Mouse (Mus musculus) midbrain, embryonic 14.5 days (tissue): ENCODE data around the gene Ctf1. TPM values are rescaled to one million over a fixed set of nuclear protein-coding genes. Genes with fewer than 3 reads are reported as not detected.

ENCODE experiments used
- ATAC-seq: fragments of 200-750 bp; cut with Nextera tagmentation; 2 replicates; pipeline ENCODE4 v1.8.0; 2017; ENCODE audit warnings: moderate number of reproducible peaks, moderate library complexity; ENCODE audit not compliant: low FRiP score, low TSS enrichment
- DNase-seq: peaks from one replicate; pipeline ENCODE4 v3.0.0-alpha.2; 2015
- H3K27ac ChIP-seq: fragments of 300-500 bp; sonication (generic); replicated peaks from 2 replicates; pipeline ENCODE4 v1.5.1; 2014; ENCODE audit warnings: mild to moderate bottlenecking, low read depth, low read length, moderate library complexity
- H3K27me3 ChIP-seq: fragments of 300-500 bp; sonication (generic); 2 replicates; pipeline ENCODE4 v1.6.1; 2014; ENCODE audit warnings: low read length, control low read depth, mixed read lengths; ENCODE audit not compliant: control insufficient read depth, insufficient read depth
- H3K36me3 ChIP-seq: fragments of 300-500 bp; sonication (generic); 2 replicates; pipeline ENCODE4 v1.6.1; 2014; ENCODE audit warnings: low read length, control low read depth; ENCODE audit not compliant: control insufficient read depth, insufficient read depth
- H3K4me1 ChIP-seq: fragments of 300-500 bp; sonication (generic); 2 replicates; pipeline ENCODE4 v1.6.1; 2014; ENCODE audit warnings: mild to moderate bottlenecking, antibody characterized with exemption, low read length, control low read depth; ENCODE audit not compliant: control insufficient read depth, insufficient read depth
- H3K4me2 ChIP-seq: fragments of 300-500 bp; sonication (generic); 2 replicates; pipeline ENCODE4 v1.6.1; 2014; ENCODE audit warnings: mild to moderate bottlenecking, low read length, moderate library complexity
- H3K4me3 ChIP-seq: fragments of 300-500 bp; sonication (generic); replicated peaks from 2 replicates; pipeline ENCODE4 v1.5.1; 2014; ENCODE audit warnings: low read depth, low read length
- H3K9ac ChIP-seq: fragments of 300-500 bp; sonication (generic); replicated peaks from 2 replicates; pipeline ENCODE4 v1.6.1; 2014; ENCODE audit warnings: mild to moderate bottlenecking, low read length, moderate library complexity
- H3K9me3 ChIP-seq: fragments of 300-500 bp; sonication (generic); 2 replicates; pipeline ENCODE4 v1.6.1; 2016; ENCODE audit warnings: low read length, control low read depth, mixed read lengths; ENCODE audit not compliant: control insufficient read depth
- WGBS: fragments of 180-500 bp; shearing (Covaris S2); extraction: QIAGEN DNeasy Blood & Tissue Kit; methylation state at CpG from one replicate; pipeline ENCODE4 v1.1.7; 2014; 5-methylcytosine and 5-hydroxymethylcytosine counted together
- microRNA counts: library from miRNA; unstranded; fragments of <30 nt; microRNA quantifications from one replicate; lab custom pipeline; 2016
- microRNA-seq: library from miRNA; unstranded; fragments of <30 nt; microRNA quantifications from one replicate; pipeline ENCODE4, GENCODE M21; 2016
- polyA plus RNA-seq: library from polyadenylated mRNA; unstranded; fragments of >200 nt; fragmentation: Nextera tagmentation; extraction: Ambion mirVana; gene quantifications from 2 replicates; pipeline ENCODE4 v1.2.1, GENCODE M21; 2014

The Ctf1 gene
- polyA plus RNA-seq, 1 experiment from 2014 or later = 4.3 TPM

DNA sequence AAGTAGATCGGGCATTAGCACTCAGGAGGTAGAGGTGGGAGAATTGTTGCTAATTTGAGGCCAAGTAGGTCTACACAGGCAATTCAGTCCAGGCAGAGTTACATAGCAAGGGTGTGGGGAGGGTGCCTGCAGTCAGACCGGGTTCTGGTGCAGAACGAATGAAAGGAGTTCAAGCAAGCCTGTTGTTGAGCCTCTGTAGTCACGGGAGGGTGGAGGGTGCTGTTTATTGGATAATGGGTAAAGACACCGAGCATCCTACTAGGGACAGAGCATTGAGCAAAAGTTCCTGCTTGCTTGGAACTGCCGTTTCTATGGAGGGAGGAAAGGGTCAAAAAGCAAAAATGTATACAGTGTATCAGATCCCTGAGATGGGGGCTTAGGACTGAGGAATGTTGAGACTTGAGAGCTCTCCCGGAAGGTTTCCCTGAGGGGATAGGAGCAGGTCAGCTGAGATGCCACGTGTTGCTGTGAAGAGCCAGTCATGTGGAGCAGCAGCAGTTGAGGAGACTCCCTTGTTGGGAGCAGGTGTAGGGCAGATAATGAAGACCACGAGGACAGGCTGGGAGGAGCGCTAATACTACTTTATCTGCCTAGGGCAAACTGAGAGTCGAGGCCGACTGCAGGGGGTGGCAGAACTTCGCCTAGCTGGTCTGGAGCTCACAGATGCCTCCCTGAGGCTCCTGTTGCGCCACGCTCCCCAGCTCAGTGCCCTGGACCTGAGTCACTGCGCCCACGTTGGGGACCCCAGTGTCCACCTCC, 54.5 kb downstream of the Ctf1 start:
- ATAC-seq (no peak), DNase-seq (no peak)
- WGBS = 83% methylated on average over 17 of the region's 17 CpGs
- H3K36me3 ChIP-seq = peaks cover 63% of the 10 kb centered on the region
- H3K9me3 ChIP-seq = no peaks in the 10 kb centered on the region
- no peaks in the 10 kb centered on the region for H3K27me3 ChIP-seq
- peaks cover 23% of the 10 kb centered on the region for H3K4me1 ChIP-seq
- no peak overlapping the region for H3K9ac ChIP-seq
- H3K27ac ChIP-seq = no peak overlapping the region
- no peak overlapping the region for H3K4me3 ChIP-seq
- no peak overlapping the region for H3K4me2 ChIP-seq

MicroRNAs encoded within 50 kb of the gene (microRNA counts, 519-probe panel; counts per million panel counts)
- not detected for microRNA mmu-miR-762 (lab: Ali Mortazavi, UCI)

Small RNAs within 50 kb of the gene (microRNA-seq; reads per million reads assigned to microRNA genes)
- not detected for gene Mir762

Other genes with a start within 250 kb of the Ctf1 start
- gene Fbrs, start 233.5 kb upstream of the Ctf1 start, polyA plus RNA-seq = 14.9 and 17.8 TPM in 2 replicates
- gene Srcap, start 200.8 kb upstream of the Ctf1 start, polyA plus RNA-seq = 46.1 and 64.3 TPM in 2 replicates
- gene Gm42715, start 193.2 kb upstream of the Ctf1 start, polyA plus RNA-seq = 18.8 and 20.8 TPM in 2 replicates
- gene Tmem265, start 151.3 kb upstream of the Ctf1 start, polyA plus RNA-seq = 5.1 and 14.5 TPM in 2 replicates
- 54.8 and 61.6 TPM in 2 replicates for gene Phkg2, start 139.4 kb upstream of the Ctf1 start, polyA plus RNA-seq
- 9.0 and 12.8 TPM in 2 replicates for gene Ccdc189, start 124.1 kb upstream of the Ctf1 start, polyA plus RNA-seq
- gene Rnf40, start 124.0 kb upstream of the Ctf1 start, polyA plus RNA-seq = 40.7 and 45.0 TPM in 2 replicates
- 22.4 and 31.6 TPM in 2 replicates for gene Zfp629, start 96.9 kb upstream of the Ctf1 start, polyA plus RNA-seq
- 47.2 and 54.0 TPM in 2 replicates for gene Bcl7c, start 3.8 kb upstream of the Ctf1 start, polyA plus RNA-seq
- 0.12 and 0.16 TPM in 2 replicates for gene Ctf2, start 19.4 kb downstream of the Ctf1 start, polyA plus RNA-seq
- 7.4 and 15.2 TPM in 2 replicates for gene Fbxl19, start 31.8 kb downstream of the Ctf1 start, polyA plus RNA-seq
- gene Orai3, start 57.1 kb downstream of the Ctf1 start, polyA plus RNA-seq = 2.9 and 3.4 TPM in 2 replicates
- 24.0 and 27.3 TPM in 2 replicates for gene Setd1a, start 63.9 kb downstream of the Ctf1 start, polyA plus RNA-seq
- not detected in 2 replicates for gene Gm49388, start 72.9 kb downstream of the Ctf1 start, polyA plus RNA-seq
- 6.0 and 7.1 TPM in 2 replicates for gene Hsd3b7, start 87.9 kb downstream of the Ctf1 start, polyA plus RNA-seq
- 8.7 and 11.8 TPM in 2 replicates for gene Stx4a, start 111.6 kb downstream of the Ctf1 start, polyA plus RNA-seq
- gene Stx1b, start 111.8 kb downstream of the Ctf1 start, polyA plus RNA-seq = 30.8 and 46.9 TPM in 2 replicates
- gene Zfp646, start 163.5 kb downstream of the Ctf1 start, polyA plus RNA-seq = 13.2 and 15.5 TPM in 2 replicates
- 32.0 and 42.3 TPM in 2 replicates for gene Zfp668, start 164.1 kb downstream of the Ctf1 start, polyA plus RNA-seq
- 0.80 and 1.1 TPM in 2 replicates for gene Prss53, start 178.2 kb downstream of the Ctf1 start, polyA plus RNA-seq
- gene Gm21974, start 182.7 kb downstream of the Ctf1 start, polyA plus RNA-seq = not detected in 2 replicates
- 53.2 and 64.0 TPM in 2 replicates for gene Vkorc1, start 182.9 kb downstream of the Ctf1 start, polyA plus RNA-seq
- gene Bckdk, start 191.3 kb downstream of the Ctf1 start, polyA plus RNA-seq = 66.1 and 77.3 TPM in 2 replicates
- 44.1 and 51.2 TPM in 2 replicates for gene Kat8, start 199.8 kb downstream of the Ctf1 start, polyA plus RNA-seq
- gene Prss8, start 217.4 kb downstream of the Ctf1 start, polyA plus RNA-seq = 0.28 TPM in 1 of 2 replicates, not detected in the other
- 10.4 and 12.0 TPM in 2 replicates for gene Prss36, start 234.0 kb downstream of the Ctf1 start, polyA plus RNA-seq